Mouse (Mus musculus): ENCODE data around the gene Gpx8. TPM values are rescaled to one million over a fixed set of nuclear protein-coding genes. Genes with fewer than 3 reads are reported as not detected.

Gene Gpx8
- total RNA-seq, 2 experiments from 2014 or later, result 9.6 to 9.8 TPM

Small RNA genes lying within 50 kb of the gene (microRNA-seq; reads per million reads assigned to microRNA genes)
- 47.5 to 82.0 reads per million in 2 experiments for gene Mir449a
- gene Mir449b, result 0 reads per million in 2 experiments
- 0 reads per million in 2 experiments for gene Mir449c

Other genes starting within 250 kb of the Gpx8 start
- 10 to 100 TPM; 28.5 to 29.4 TPM for gene Plpp1, start 245.6 kb downstream of the Gpx8 start, total RNA-seq (2021)
- 10 to 100 TPM; 42.0 to 44.8 TPM for gene Mtrex, start 119.0 kb downstream of the Gpx8 start, total RNA-seq (2021)
- gene Dhx29, start 119.0 kb downstream of the Gpx8 start, total RNA-seq (2021), result 10 to 100 TPM; 20.1 to 21.7 TPM
- 1 to 10 TPM; 1.6 to 1.9 TPM for gene Ccno, start 58.6 kb downstream of the Gpx8 start, total RNA-seq (2021)
- under 1 TPM; 0.18 to 0.44 TPM for gene Mcidas, start 52.6 kb downstream of the Gpx8 start, total RNA-seq (2021)
- not detected for gene Cdc20b, start 11.3 kb downstream of the Gpx8 start, total RNA-seq (2021)
- gene Gzma, start 54.6 kb upstream of the Gpx8 start, total RNA-seq (2021), result not detected
- gene Esm1, start 163.2 kb upstream of the Gpx8 start, total RNA-seq (2021), result under 1 TPM in 1 of 2 experiments, not detected in 1; 0.41 TPM
- gene Gzmk, start 179.5 kb upstream of the Gpx8 start, total RNA-seq (2021), result not detected
- 1 to 10 TPM in 1 of 2 experiments, under 1 TPM in 1; 0.85 to 1.2 TPM for gene BC067074, start 246.7 kb upstream of the Gpx8 start, total RNA-seq (2021)

All from left cerebral cortex, postnatal 25 days (tissue).